Mouse (Mus musculus): Measurements from ENCODE around the gene Tmem200c.

The Tmem200c gene

DNA sequence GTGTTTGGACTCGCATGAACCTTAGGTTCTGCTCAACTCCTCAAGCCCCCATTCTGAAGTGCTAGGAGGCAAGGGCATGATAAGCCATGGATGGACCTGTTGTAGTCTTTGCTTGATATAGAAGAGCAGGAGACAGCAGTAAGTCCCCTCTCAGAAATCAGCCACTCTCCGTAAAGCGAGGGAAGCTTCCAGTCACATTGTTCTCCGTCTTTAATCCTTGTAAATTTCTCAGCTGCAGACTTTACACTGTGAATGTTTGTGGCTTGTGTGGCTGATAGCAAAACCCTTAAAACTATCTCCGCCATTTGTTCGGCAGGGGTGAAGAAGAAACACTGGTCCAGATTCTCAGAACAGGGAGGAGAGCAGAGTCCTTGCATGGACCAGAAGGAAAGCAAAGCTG is at the start of gene Tmem200c:
TSS of gene Tmem200c (plus strand) at position 301 of the 400 bp plus-strand sequence.
- no peak for DNase-seq

DNA sequence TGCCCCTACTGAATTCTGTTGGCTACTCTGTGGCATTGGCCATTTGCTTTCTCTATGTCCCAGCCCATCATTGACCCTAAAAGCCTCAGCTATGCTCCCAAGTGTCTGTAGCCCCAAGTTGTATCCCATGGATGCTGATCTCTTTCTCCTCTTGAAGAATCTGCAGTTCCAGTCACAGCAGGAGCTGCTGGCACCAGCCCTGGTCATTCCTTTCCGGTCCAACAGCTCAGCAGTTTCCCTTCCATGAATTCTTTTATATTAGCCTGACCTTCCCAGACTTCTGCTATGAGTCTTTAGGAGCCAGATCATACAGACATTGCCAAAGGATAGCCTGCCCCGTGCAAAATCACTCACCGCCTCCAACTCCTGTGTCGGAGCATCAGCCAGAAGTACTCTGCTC is 32.7 kb upstream of the Tmem200c start:
- no peak for DNase-seq

DNA sequence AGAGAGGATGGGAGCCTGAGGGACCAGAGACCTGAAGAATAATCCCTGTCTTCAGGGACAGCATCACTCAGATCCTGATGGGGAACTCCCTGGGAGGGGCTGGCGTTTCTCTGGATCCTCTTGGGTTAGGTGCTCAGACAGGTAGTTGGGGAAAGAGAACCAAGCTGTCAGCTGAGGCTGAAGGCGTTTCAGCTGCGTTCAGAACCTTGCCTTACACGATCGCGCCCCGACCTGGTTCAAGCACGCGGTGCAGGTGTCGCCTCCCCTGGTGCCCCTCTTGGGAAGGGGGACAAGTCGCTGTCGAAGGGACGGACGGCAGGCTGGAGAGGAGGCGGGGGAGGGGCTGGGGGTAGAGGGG is 10.2 kb downstream of the Tmem200c start:
- no peak for DNase-seq

DNA sequence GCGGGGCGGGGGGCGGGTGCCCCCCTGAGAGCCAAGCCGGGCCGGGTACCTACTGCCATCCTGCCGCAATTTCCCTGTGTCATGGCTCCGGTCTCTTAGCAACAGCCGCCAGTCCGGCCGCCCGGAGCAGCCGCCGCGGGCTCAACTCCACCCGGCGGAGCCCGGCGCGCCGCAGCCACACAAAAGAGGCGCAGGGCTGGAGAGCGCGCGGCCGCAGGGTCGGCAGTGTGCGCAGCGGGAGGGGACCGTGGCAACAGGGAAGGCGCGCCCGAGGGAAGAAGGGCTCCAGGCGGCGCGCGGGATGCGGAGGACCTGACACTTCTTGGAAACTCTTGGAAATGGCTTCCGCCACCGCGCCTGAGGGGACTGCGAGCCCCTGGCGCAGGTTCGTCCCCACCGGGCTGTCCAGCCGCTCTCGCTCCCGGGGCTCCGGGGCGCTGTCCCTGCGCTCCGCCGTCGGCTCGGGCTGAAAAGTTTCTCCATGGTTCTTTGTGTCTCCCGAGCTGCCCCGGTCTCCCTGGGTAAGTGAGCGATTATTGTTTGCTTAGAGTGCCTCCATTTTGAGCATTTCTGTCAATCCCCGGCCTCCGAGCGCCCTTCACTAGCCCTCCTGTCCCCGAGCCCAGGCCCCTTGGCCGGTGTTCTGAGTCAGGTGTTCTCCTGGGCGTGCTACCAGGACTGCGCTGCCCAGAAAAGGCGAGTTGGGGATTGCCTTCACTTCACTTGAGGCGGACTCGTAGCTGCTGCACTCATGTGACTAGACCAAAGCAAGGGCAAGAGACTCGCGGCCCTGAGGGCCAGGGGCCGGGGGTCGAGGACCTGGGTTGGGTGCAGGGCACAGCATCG is 10.8 kb downstream of the Tmem200c start:
- peak; percentile 12 for DNase-seq

DNA sequence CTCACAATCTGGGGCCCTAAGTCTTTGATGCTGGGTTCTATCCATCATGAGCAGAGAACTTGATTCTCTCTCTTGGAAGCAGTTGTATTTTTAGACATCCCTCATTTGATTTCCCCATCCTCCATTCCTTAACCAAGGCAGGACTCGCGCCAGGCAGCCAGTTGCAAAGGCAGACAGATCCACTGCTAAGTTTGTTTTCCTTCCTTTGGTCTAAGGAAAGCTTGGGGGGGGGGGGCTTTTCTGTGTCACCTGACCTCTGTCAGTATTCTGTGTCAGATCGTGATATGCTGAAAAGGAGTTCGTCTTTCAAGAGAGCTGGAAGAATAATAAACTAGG is 11.4 kb downstream of the Tmem200c start:
- DNase-seq: no peak

- DNase-seq: no peak
Measured at GRCm38 (mm10) chr17:68839888-68840571, 13.6 kb downstream of the Tmem200c start.

DNA sequence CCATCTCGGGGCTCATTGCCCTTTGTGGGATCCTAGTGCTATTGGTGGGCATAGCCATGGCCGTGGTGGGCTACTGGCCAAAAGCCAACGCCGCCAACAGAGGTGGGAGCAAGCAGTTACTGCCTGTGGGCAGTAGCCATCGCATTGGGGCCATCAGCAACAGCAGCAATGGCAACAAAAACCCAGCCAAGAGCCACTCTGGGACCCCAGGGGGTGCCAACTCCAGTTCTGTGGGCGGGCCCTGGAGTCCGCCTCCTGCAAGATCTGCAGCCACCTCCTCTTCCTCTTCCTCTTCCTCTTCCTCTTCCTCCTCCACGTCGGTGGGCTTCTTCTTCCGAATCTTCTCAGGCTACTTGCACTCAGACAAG is 14.1 kb downstream of the Tmem200c start:
- DNase-seq: no peak

DNA sequence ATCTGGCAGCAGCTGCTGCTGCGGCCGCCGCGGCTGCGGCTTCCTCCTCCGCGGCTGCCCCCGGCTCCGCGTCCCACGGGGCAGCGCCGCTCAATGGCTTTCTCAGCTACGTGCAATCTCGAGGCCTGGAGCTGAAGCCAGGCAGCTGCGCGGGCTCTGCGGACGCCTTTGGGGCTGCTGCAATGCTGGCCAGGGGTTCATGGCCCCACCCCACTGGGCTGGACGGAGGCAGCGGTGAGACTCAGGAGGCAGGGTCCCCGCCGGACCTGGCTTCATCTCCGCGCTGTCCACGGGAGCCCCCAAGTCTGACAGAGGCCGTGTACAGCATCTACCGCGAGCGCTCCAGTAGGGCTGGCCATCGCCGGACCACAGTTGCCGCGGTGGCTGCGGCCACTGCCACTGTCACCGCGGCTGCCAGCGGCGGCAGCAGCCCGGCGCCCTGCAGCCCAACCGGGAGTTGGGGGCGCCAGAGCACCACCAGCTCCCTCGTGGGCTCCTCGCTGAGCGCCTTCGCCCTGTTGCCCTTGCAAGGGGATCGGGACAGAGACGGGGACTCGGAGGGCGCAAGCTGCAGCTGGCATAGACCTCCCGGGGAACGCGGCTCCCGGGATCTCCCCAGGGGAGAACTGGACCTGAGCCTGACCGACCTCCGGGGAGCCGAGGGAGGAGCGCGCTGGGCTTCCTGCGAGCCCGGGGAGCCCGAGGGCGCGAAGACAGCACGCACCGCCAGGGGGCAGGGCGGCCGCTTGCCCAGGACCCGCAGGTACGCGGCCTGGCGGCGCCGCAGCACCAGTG is 14.9 kb downstream of the Tmem200c start:
- DNase-seq: peak; percentile 26

DNA sequence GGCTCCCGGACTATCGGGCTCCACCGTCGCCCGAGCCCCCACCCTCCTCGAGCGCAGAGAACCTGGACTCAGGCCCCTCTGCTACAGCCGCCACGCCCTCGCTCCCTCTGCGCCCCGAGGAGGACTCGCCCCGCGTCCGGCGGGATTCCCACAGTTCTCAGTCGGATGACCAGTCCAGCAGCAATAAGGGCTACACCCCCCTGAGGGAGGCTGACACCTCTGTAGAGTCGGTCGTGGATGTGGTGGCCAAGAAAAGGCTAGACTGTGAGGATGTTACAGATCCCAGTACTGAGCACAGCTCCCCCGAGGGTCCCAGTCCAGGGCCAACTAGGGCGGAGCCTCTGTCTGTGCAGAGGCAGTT is 15.4 kb downstream of the Tmem200c start:
- no peak for DNase-seq

GRCm38 (mm10) chr17:68845931-68846330 is 19.5 kb downstream of the Tmem200c start:
- no peak for DNase-seq

- DNase-seq: no peak
Measured at GRCm38 (mm10) chr17:68848739-68849138, 22.3 kb downstream of the Tmem200c start.

- no peak for DNase-seq
Measured at GRCm38 (mm10) chr17:68852171-68852966, 25.9 kb downstream of the Tmem200c start.

DNA sequence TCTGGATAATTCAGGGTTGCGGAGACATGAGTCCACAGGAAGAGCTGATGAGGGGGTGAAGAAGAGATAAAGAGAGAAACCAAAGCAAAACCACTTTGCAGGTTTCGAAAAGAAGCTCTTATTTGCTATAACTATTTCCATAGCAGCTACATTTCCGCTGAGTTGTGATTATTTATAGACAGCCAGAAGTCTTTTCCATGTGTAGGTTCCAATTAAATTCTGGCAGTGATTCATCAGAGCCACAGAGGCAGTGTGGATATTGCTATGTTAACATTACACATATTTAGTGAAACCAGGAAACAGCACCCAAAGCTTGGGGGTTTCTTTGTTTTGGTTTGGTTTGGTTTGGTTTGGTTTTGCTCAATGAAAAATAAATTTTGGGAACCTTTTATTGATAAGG is 37.8 kb downstream of the Tmem200c start:
- DNase-seq: no peak

DNA sequence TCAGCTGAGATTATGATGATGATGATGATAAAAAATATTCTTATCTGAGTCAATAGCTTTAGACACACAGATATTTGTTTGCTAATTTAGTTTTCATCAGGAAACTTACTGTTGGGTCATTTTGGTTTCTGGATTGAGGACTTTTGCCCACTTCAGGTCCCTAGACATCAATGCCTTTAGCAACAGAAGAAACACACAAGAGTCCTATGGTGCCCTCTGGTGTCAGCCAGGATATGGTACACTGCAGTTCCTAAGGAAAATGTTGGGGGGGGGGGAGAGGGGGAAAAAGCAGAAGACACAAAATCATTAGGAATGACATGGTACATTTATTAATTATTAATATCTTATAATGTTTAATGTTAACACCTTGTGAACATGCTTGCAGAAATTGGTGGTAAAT is 42.0 kb downstream of the Tmem200c start:
- DNase-seq: no peak

GRCm38 (mm10) chr17:68874021-68874420 is 47.6 kb downstream of the Tmem200c start:
- DNase-seq: no peak

DNA sequence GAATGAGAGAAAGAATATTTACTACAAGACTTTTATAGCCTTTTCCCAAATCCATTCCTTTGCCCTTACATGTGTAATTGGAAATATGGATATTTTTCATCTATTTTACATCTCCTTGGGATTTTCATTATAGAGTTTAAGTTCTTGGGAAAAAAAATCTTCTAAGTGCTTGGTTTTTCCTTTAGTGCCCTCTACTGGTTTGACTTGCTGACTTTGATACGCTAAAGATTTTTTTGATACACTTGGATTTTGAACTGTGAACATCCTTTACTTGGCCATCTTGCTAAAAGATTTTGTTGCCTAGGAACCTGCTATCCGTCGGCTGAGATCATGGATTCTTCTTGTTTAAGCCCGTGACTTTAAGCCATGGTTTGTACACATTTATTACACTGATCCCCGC is 48.8 kb downstream of the Tmem200c start:
- DNase-seq: no peak

- DNase-seq: no peak
Measured at GRCm38 (mm10) chr17:68875917-68876495, 49.6 kb downstream of the Tmem200c start.

GRCm38 (mm10) chr17:68881725-68882524 is 55.5 kb downstream of the Tmem200c start:
- peak; percentile 23 for DNase-seq

GRCm38 (mm10) chr17:68883474-68884083 is 57.2 kb downstream of the Tmem200c start:
- no peak for DNase-seq

DNA sequence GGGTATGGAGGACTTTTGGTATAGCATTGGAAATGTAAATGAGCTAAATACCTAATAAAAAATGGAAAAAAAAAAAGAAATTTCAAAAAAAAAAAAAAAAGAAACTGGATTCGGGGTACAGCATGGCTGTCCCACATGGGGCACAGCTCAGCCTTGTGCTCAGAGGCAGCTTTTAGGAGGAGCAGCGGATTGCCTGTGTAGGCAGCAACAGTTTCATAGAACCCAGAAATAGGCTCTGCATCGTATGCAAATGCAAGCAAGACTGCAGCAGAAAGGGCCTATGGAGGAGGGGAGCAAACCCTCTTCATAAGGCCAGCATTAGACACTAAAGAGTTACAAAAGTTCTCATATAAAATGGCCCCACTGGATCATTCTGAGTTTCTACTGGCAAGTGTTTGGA is 64.2 kb downstream of the Tmem200c start:
- DNase-seq: no peak

Data from thymus, postnatal 4 days (tissue).